Mouse (Mus musculus): Measurements from ENCODE around the gene Ak6.

DNA sequence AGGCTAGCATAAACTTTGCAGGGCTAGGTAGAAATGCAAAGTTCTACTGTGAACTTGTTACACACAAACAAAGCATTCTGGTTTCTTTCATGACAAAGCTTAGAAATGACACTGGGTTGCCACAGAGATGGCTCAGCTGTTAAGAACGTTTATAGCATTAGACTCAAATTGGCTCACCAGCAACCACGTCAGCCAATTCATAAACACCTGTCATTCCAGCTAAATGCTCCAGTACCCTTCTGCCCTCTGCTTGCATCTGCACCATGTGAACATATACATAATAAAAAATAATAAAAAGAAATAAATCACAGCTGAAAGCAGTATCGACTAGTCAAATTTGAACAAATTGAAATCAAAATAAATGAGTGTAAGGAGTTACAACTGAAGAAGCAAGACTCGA, 28.5 kb upstream of the Ak6 start:
- TF ChIP-seq CTCF (IDR thresholded peaks at IDR 0.05; ENCODE audit: borderline replicate concordance, insufficient read depth, low read length) (no peak), POLR2A (IDR thresholded peaks at IDR 0.05; ENCODE audit: low read depth, low read length) (no peak)

All from embryonic fibroblast, embryonic 13.5 days (primary cell).